Mouse (Mus musculus): ENCODE results near the gene Bag1. TPM values are rescaled to one million over a fixed set of nuclear protein-coding genes. Genes with fewer than 3 reads are reported as not detected.
A peak's percentile ranks its signal among the peaks of the same experiment; 100 is the strongest.

The Bag1 gene
- polyA plus RNA-seq, 1 experiment from 2014 or later, result 195 TPM

GRCm38 (mm10) chr4:40933694-40934093 lies 14.4 kb downstream of the Bag1 start:
- H3K9me3 ChIP-seq (replicated peaks), result no peaks in the 10 kb centered on the region
- no peak overlapping the region for H3K9ac ChIP-seq (replicated peaks)
- no peak overlapping the region for H3K4me2 ChIP-seq
- ATAC-seq (ENCODE audit: low FRiP score), result no peak
- WGBS, result 94% methylated on average over 5 of the region's 5 CpGs
- peaks cover 55% of the 10 kb centered on the region for H3K36me3 ChIP-seq
- H3K27me3 ChIP-seq (replicated peaks), result no peaks in the 10 kb centered on the region
- H3K27ac ChIP-seq (replicated peaks), result no peak overlapping the region
- no peaks in the 10 kb centered on the region for H3K4me1 ChIP-seq
- H3K4me3 ChIP-seq (replicated peaks), result no peak overlapping the region

- H3K9ac ChIP-seq (replicated peaks), result no peak overlapping the region
- WGBS, result 89% methylated on average over 7 of the region's 7 CpGs
- H3K4me1 ChIP-seq, result no peaks in the 10 kb centered on the region
- no peak overlapping the region for H3K4me2 ChIP-seq
- ATAC-seq (ENCODE audit: low FRiP score), result no peak
- peaks cover 18% of the 10 kb centered on the region for H3K36me3 ChIP-seq
- H3K27me3 ChIP-seq (replicated peaks), result no peaks in the 10 kb centered on the region
- no peaks in the 10 kb centered on the region for H3K9me3 ChIP-seq (replicated peaks)
- no peak overlapping the region for H3K27ac ChIP-seq (replicated peaks)
- no peak overlapping the region for H3K4me3 ChIP-seq (replicated peaks)
These were observed 19.0 kb downstream of the Bag1 start for GRCm38 (mm10) chr4:40929046-40929445.

- 48% methylated on average over 3 of the region's 3 CpGs for WGBS
- no peak overlapping the region for H3K4me3 ChIP-seq (replicated peaks)
- no peak overlapping the region for H3K27ac ChIP-seq (replicated peaks)
- no peaks in the 10 kb centered on the region for H3K4me1 ChIP-seq
- no peaks in the 10 kb centered on the region for H3K27me3 ChIP-seq (replicated peaks)
- H3K36me3 ChIP-seq, result no peaks in the 10 kb centered on the region
- H3K4me2 ChIP-seq, result no peak overlapping the region
- ATAC-seq (ENCODE audit: low FRiP score), result no peak
- H3K9me3 ChIP-seq (replicated peaks), result no peaks in the 10 kb centered on the region
- no peak overlapping the region for H3K9ac ChIP-seq (replicated peaks)
These were observed 22.5 kb downstream of the Bag1 start for GRCm38 (mm10) chr4:40925568-40925967.

GRCm38 (mm10) chr4:40923087-40923651 lies 24.9 kb downstream of the Bag1 start:
- no peaks in the 10 kb centered on the region for H3K9me3 ChIP-seq (replicated peaks)
- no peak overlapping the region for H3K9ac ChIP-seq (replicated peaks)
- H3K4me2 ChIP-seq, result no peak overlapping the region
- WGBS, result 84% methylated on average over 6 of the region's 6 CpGs
- H3K4me1 ChIP-seq, result no peaks in the 10 kb centered on the region
- no peaks in the 10 kb centered on the region for H3K36me3 ChIP-seq
- no peaks in the 10 kb centered on the region for H3K27me3 ChIP-seq (replicated peaks)
- ATAC-seq (ENCODE audit: low FRiP score), result no peak
- H3K4me3 ChIP-seq (replicated peaks), result no peak overlapping the region
- H3K27ac ChIP-seq (replicated peaks), result no peak overlapping the region

- H3K36me3 ChIP-seq, result no peaks in the 10 kb centered on the region
- no peak overlapping the region for H3K27ac ChIP-seq (replicated peaks)
- no peak overlapping the region for H3K9ac ChIP-seq (replicated peaks)
- no peak for ATAC-seq (ENCODE audit: low FRiP score)
- H3K4me1 ChIP-seq, result no peaks in the 10 kb centered on the region
- no peaks in the 10 kb centered on the region for H3K27me3 ChIP-seq (replicated peaks)
- WGBS, result 77% methylated on average over 3 of the region's 3 CpGs
- H3K4me3 ChIP-seq (replicated peaks), result no peak overlapping the region
- H3K9me3 ChIP-seq (replicated peaks), result no peaks in the 10 kb centered on the region
- no peak overlapping the region for H3K4me2 ChIP-seq
These were observed 26.8 kb downstream of the Bag1 start for GRCm38 (mm10) chr4:40921288-40921687.

GRCm38 (mm10) chr4:40920576-40920975 lies 27.5 kb downstream of the Bag1 start:
- no peak overlapping the region for H3K27ac ChIP-seq (replicated peaks)
- no peak overlapping the region for H3K9ac ChIP-seq (replicated peaks)
- H3K4me2 ChIP-seq, result no peak overlapping the region
- no peak overlapping the region for H3K4me3 ChIP-seq (replicated peaks)
- H3K9me3 ChIP-seq (replicated peaks), result no peaks in the 10 kb centered on the region
- ATAC-seq (ENCODE audit: low FRiP score), result no peak
- no peaks in the 10 kb centered on the region for H3K4me1 ChIP-seq
- no peaks in the 10 kb centered on the region for H3K27me3 ChIP-seq (replicated peaks)
- H3K36me3 ChIP-seq, result no peaks in the 10 kb centered on the region
- 75% methylated on average over 2 of the region's 2 CpGs for WGBS

GRCm38 (mm10) chr4:40919785-40920184 lies 28.3 kb downstream of the Bag1 start, which contains the start of gene Spink4:
TSS of gene Spink4 (plus strand) at chr4:40920052.
- Histone ChIP-seq H3K27ac (replicated peaks) (no peak within 1 kb of the TSS), H3K9ac (replicated peaks) (no peak within 1 kb of the TSS), H3K9me3 (replicated peaks) (no peaks in the 10 kb centered on the region), H3K27me3 (replicated peaks) (no peaks in the 10 kb centered on the region), H3K4me2 (no peak within 1 kb of the TSS), H3K4me3 (replicated peaks) (no peak within 1 kb of the TSS), H3K36me3 (no peaks in the 10 kb centered on the region), H3K4me1 (no peaks in the 10 kb centered on the region)
- 67% methylated on average over 3 of the region's 3 CpGs for WGBS
- no peak for ATAC-seq (ENCODE audit: low FRiP score)

- 92% methylated on average over 7 of the region's 7 CpGs for WGBS
- Histone ChIP-seq H3K9me3 (replicated peaks) (no peaks in the 10 kb centered on the region), H3K4me2 (no peak overlapping the region), H3K4me1 (no peaks in the 10 kb centered on the region), H3K4me3 (replicated peaks) (no peak overlapping the region), H3K36me3 (no peaks in the 10 kb centered on the region), H3K27ac (replicated peaks) (no peak overlapping the region), H3K27me3 (replicated peaks) (no peaks in the 10 kb centered on the region), H3K9ac (replicated peaks) (no peak overlapping the region)
- ATAC-seq (ENCODE audit: low FRiP score), result no peak
These were observed 31.4 kb downstream of the Bag1 start for GRCm38 (mm10) chr4:40916592-40917155.

GRCm38 (mm10) chr4:40915947-40916346 lies 32.1 kb downstream of the Bag1 start:
- Histone ChIP-seq H3K27me3 (replicated peaks) (no peaks in the 10 kb centered on the region), H3K4me3 (replicated peaks) (no peak overlapping the region), H3K27ac (replicated peaks) (no peak overlapping the region), H3K36me3 (no peaks in the 10 kb centered on the region), H3K4me2 (no peak overlapping the region), H3K9ac (replicated peaks) (no peak overlapping the region), H3K4me1 (no peaks in the 10 kb centered on the region), H3K9me3 (replicated peaks) (no peaks in the 10 kb centered on the region)
- no peak for ATAC-seq (ENCODE audit: low FRiP score)
- 82% methylated on average over 5 of the region's 5 CpGs for WGBS

GRCm38 (mm10) chr4:40914287-40914867 lies 33.7 kb downstream of the Bag1 start:
- Histone ChIP-seq H3K27ac (replicated peaks) (no peak overlapping the region), H3K9me3 (replicated peaks) (no peaks in the 10 kb centered on the region), H3K36me3 (no peaks in the 10 kb centered on the region), H3K4me3 (replicated peaks) (no peak overlapping the region), H3K9ac (replicated peaks) (no peak overlapping the region), H3K4me1 (no peaks in the 10 kb centered on the region), H3K4me2 (no peak overlapping the region), H3K27me3 (replicated peaks) (no peaks in the 10 kb centered on the region)
- no peak for ATAC-seq (ENCODE audit: low FRiP score)

- no peaks in the 10 kb centered on the region for H3K36me3 ChIP-seq
- H3K9ac ChIP-seq (replicated peaks), result no peak overlapping the region
- H3K4me1 ChIP-seq, result peaks cover 6% of the 10 kb centered on the region
- H3K9me3 ChIP-seq (replicated peaks), result no peaks in the 10 kb centered on the region
- 46% methylated on average over 20 of the region's 20 CpGs for WGBS
- H3K4me3 ChIP-seq (replicated peaks), result no peak overlapping the region
- no peaks in the 10 kb centered on the region for H3K27me3 ChIP-seq (replicated peaks)
- no peak for ATAC-seq (ENCODE audit: low FRiP score)
- peak overlapping the region; percentile 25 for H3K4me2 ChIP-seq
- H3K27ac ChIP-seq (replicated peaks), result peak overlapping the region; percentile 48; the same call in 1 of the 2 replicates
These were observed 39.7 kb downstream of the Bag1 start for GRCm38 (mm10) chr4:40908261-40908969.

GRCm38 (mm10) chr4:40906298-40906697 lies 41.8 kb downstream of the Bag1 start:
- no peak overlapping the region for H3K4me3 ChIP-seq (replicated peaks)
- no peak overlapping the region for H3K4me2 ChIP-seq
- WGBS, result 50% methylated on average over 1 of the region's 1 CpGs
- H3K4me1 ChIP-seq, result peaks cover 6% of the 10 kb centered on the region
- no peaks in the 10 kb centered on the region for H3K9me3 ChIP-seq (replicated peaks)
- H3K9ac ChIP-seq (replicated peaks), result no peak overlapping the region
- no peak for ATAC-seq (ENCODE audit: low FRiP score)
- H3K27me3 ChIP-seq (replicated peaks), result no peaks in the 10 kb centered on the region
- no peaks in the 10 kb centered on the region for H3K36me3 ChIP-seq
- no peak overlapping the region for H3K27ac ChIP-seq (replicated peaks)

All from neural tube, embryonic 15.5 days (tissue).